ENCODE assay signal across 8 mouse cellular contexts in the genomic region with DNA sequence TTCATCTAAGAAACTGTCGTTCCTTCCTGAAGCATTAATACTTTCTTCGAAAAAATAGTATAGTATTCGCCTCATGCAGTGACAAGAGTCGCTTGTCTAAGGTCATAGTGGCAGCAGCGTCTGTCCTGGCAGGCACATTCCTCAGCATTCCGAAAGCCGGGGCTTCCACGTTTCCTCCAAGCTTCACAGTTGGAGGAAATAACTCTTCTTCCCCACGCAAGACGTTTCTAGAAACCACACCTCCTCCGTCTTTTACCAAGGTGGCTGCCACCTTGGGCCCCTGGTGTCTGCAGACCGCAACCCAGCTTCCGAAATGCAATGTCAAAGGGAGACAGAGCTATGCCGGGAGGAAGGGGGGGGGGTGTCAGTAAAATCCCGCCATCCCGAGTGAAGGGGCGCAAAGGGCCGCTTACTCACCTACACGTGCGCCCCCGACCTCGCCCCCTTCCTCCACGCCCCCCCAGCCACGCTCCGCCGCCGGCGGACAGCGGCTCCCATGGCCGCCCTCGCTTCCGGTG. TPM values are rescaled to one million over a fixed set of nuclear protein-coding genes. Genes with fewer than 3 reads are reported as not detected.
DNase-seq lines count a peak whose midpoint lies in the region; ATAC-seq and TF ChIP-seq lines count a peak whose summit lies in the region.

No protein-coding gene starts in this region.

- H3K4me1 ChIP-seq in heart, embryonic 11.5 days (ENCODE audit: control insufficient read depth, insufficient read depth, low read length) = peaks cover 25% of the 10 kb centered on the region
- peaks cover 33% of the 10 kb centered on the region for H3K4me1 ChIP-seq in hindbrain, embryonic 15.5 days (replicated peaks)

- peak overlapping the region; percentile 98 for H3K27ac ChIP-seq in heart, embryonic 11.5 days (ENCODE audit: low read depth, low read length)
- H3K27ac ChIP-seq in hindbrain, embryonic 15.5 days (replicated peaks) = peak overlapping the region; percentile 99

- peak; percentile 78 for ATAC-seq in heart, embryonic 11.5 days (replicated peaks; ENCODE audit: insufficient number of reproducible peaks, low FRiP score, low TSS enrichment)
- no peak for ATAC-seq in hindbrain, embryonic 15.5 days (ENCODE audit: low FRiP score, low read depth)

- TF ChIP-seq CTCF in C2C12 (IDR thresholded peaks at IDR 0.05; ENCODE audit: control insufficient read depth, insufficient read depth, insufficient read length) = no peak

- H3K79me3 ChIP-seq in C2C12 (ENCODE audit: low read depth) = peaks cover 49% of the 10 kb centered on the region

- no peaks in the 10 kb centered on the region for H3K9me3 ChIP-seq in heart, embryonic 11.5 days (replicated peaks; ENCODE audit: control insufficient read depth, low read length)
- H3K9me3 ChIP-seq in hindbrain, embryonic 15.5 days = no peaks in the 10 kb centered on the region

- H3ac ChIP-seq in C2C12 (ENCODE audit: control insufficient read depth, insufficient read length, low read depth) = peak overlapping the region; percentile 93

- H3K4me2 ChIP-seq in heart, embryonic 11.5 days = peak overlapping the region; percentile 82
- H3K4me2 ChIP-seq in hindbrain, embryonic 15.5 days = peak overlapping the region; percentile 84

- H3K36me3 ChIP-seq in heart, embryonic 11.5 days (ENCODE audit: control insufficient read depth, insufficient read depth, low read length) = peaks cover 3% of the 10 kb centered on the region; the same call in 1 of the 2 replicates
- H3K36me3 ChIP-seq in C2C12 (ENCODE audit: control insufficient read depth, insufficient read depth) = peaks cover 53% of the 10 kb centered on the region
- H3K36me3 ChIP-seq in hindbrain, embryonic 15.5 days = peaks cover 11% of the 10 kb centered on the region

- under 1% methylated on average over 31 of the region's 32 CpGs for WGBS in heart, embryonic 11.5 days (ENCODE audit: insufficient replicate concordance)
- whole genome bisulfite sequencing in hindbrain, embryonic 15.5 days = under 1% methylated on average over 31 of the region's 32 CpGs

- H3K27me3 ChIP-seq in heart, embryonic 11.5 days (ENCODE audit: control insufficient read depth, insufficient read depth, low read length) = no peaks in the 10 kb centered on the region
- no peaks in the 10 kb centered on the region for H3K27me3 ChIP-seq in C2C12 (ENCODE audit: control insufficient read depth, insufficient read depth, insufficient read length)
- H3K27me3 ChIP-seq in hindbrain, embryonic 15.5 days = no peaks in the 10 kb centered on the region

- peaks cover 69% of the 10 kb centered on the region for H3K79me2 ChIP-seq in C2C12 (ENCODE audit: control insufficient read depth, insufficient read depth)

- H3K9ac ChIP-seq in heart, embryonic 11.5 days (ENCODE audit: low read depth, low read length) = peak overlapping the region; percentile 86
- H3K9ac ChIP-seq in hindbrain, embryonic 15.5 days = peak overlapping the region; percentile 88

- H3K4me3 ChIP-seq in heart, embryonic 11.5 days (ENCODE audit: low read depth, low read length) = peak overlapping the region; percentile 99
- peak overlapping the region; percentile 96 for H3K4me3 ChIP-seq in C2C12 (ENCODE audit: insufficient read depth, poor library complexity, severe bottlenecking)
- H3K4me3 ChIP-seq in hindbrain, embryonic 15.5 days = peak overlapping the region; percentile 79

- DNase-seq in heart, adult 9 months (ENCODE audit: low spot score in 2 of 2) = no peak
- peak; percentile 72 for DNase-seq in brain, adult 2 months (ENCODE audit: low read depth, low spot score)
- DNase-seq in lung, postnatal 36 days = peak; percentile 30
- no peak for DNase-seq in cerebellum, postnatal 4 days (ENCODE audit: low spot score in 2 of 2)
- DNase-seq in urinary bladder, postnatal 25 days (ENCODE audit: low spot score) = no peak

TF ChIP-seq in C2C12, 6 proteins besides CTCF, POLR2A, EP300 and RAD21:
- TF ChIP-seq CEBPB (IDR thresholded peaks at IDR 0.05; ENCODE audit: low read depth) (no peak), MAX (IDR thresholded peaks at IDR 0.05) (no peak), MYOG (IDR thresholded peaks at IDR 0.05; ENCODE audit: control insufficient read depth, extremely low read depth, insufficient read length) (no peak), FOSL1 (IDR thresholded peaks at IDR 0.05; ENCODE audit: insufficient read depth, low read length, poor library complexity, severe bottlenecking) (no peak), USF1 (IDR thresholded peaks at IDR 0.05; ENCODE audit: low read depth) (no peak), MYOD1 (IDR thresholded peaks at IDR 0.05; ENCODE audit: control insufficient read depth, insufficient read length, low read depth) (no peak)

RNA-seq across cellular contexts. Expression of a gene that starts 0.9 kb away (rescaled TPM):
- polyA plus RNA-seq in heart, embryonic 11.5 days (2014; fragmentation: Nextera tagmentation; extraction: Ambion mirVana) = 27.1 and 28.8 TPM in 2 replicates
- polyA plus RNA-seq in C2C12 (2012; fragmentation: generic; extraction: Trizol) = 2.0 TPM
- 40.1 and 43.1 TPM in 2 replicates for polyA plus RNA-seq in hindbrain, embryonic 15.5 days (2015; fragmentation: Nextera tagmentation; extraction: Ambion mirVana)

RNA-seq across cellular contexts. Expression of a gene that starts 40.5 kb away (rescaled TPM):
- polyA plus RNA-seq in heart, embryonic 11.5 days (2014; fragmentation: Nextera tagmentation; extraction: Ambion mirVana) = 464 and 474 TPM in 2 replicates
- 270 TPM for polyA plus RNA-seq in C2C12 (2012; fragmentation: generic; extraction: Trizol)
- 492 and 509 TPM in 2 replicates for polyA plus RNA-seq in hindbrain, embryonic 15.5 days (2015; fragmentation: Nextera tagmentation; extraction: Ambion mirVana)

Comparison
In these comparisons a context has a peak if more than half of its experiments do, and no peak if none do; other contexts are left out.
1. DNase-seq: peak in brain, adult 2 months (single experiment) and lung, postnatal 36 days (single experiment); none in heart, adult 9 months (0 of 2), cerebellum, postnatal 4 days (0 of 2) and urinary bladder, postnatal 25 days (single experiment).
2. Peak in every context shown above with its lines, with median percentiles within 50 percentile points of each other: H3K4me3 ChIP-seq.